Mouse (Mus musculus): ENCODE results near the gene Rilp. TPM values are rescaled to one million over a fixed set of nuclear protein-coding genes. Genes with fewer than 3 reads are reported as not detected.

Rilp gene
- total and polyA plus RNA-seq, 3 experiments, result 0.19 to 0.65 TPM; not detected in 1

DNA sequence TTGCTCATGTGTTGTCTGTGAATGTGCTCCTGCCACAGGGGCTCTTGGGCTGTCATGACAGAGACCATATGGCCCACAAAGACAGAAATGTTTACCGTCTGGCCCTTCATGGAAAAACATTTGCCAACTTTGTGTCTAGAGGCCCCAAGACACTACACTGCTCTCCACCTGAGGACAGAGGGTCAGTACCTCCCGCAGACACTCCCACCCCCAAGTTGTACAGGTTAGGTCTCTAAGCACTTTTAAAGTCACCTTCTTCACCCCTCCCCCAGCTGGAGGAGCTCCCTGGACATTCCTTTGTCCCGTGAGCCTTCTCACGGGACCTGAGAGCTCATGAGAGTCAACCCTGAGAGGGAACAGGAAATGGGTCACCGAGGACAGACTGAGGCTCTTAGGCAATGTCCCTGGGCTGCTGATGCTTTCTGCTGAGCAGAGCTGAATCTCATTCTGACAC lies 39.8 kb downstream of the Rilp start:
- no peak overlapping the region for H3K4me3 ChIP-seq (ENCODE audit: control insufficient read depth in 1 of 2, insufficient read depth in 1 of 2, low read depth in 2 of 2, low read length in 2 of 2)
- no peak for DNase-seq (ENCODE audit: low read depth, low spot score)
- TF ChIP-seq POLR2A (IDR thresholded peaks at IDR 0.05; ENCODE audit: control insufficient read depth in 1 of 2, insufficient read depth in 1 of 2, low read depth in 1 of 2, low read length in 2 of 2, poor library complexity in 1 of 2) (no peak), ELF1 (IDR thresholded peaks at IDR 0.05; ENCODE audit: low read depth, low read length) (no peak), E2F4 (IDR thresholded peaks at IDR 0.05; ENCODE audit: borderline replicate concordance, low read depth, low read length) (no peak), ZNF384 (IDR thresholded peaks at IDR 0.05; ENCODE audit: low read depth, low read length) (no peak), GATA1 (IDR thresholded peaks at IDR 0.05; ENCODE audit: low read depth, low read length) (no peak), MAX (IDR thresholded peaks at IDR 0.05; ENCODE audit: low read length) (no peak), CTCF (IDR thresholded peaks at IDR 0.05 in 2 of 3, conservative IDR thresholded peaks at IDR 0.05 in 1 of 3; ENCODE audit: control insufficient read depth in 1 of 3, insufficient read depth in 1 of 3, low read depth in 2 of 3, low read length in 3 of 3, poor library complexity in 1 of 3, severe bottlenecking in 1 of 3) (no peak), RAD21 (IDR thresholded peaks at IDR 0.05; ENCODE audit: low read depth, low read length) (no peak), RCOR1 (IDR thresholded peaks at IDR 0.05; ENCODE audit: low read depth, low read length) (no peak), USF2 (IDR thresholded peaks at IDR 0.05; ENCODE audit: borderline replicate concordance in 1 of 2, insufficient read depth in 1 of 2, low read depth in 1 of 2, low read length in 2 of 2) (no peak), POLR2AphosphoS5 (IDR thresholded peaks at IDR 0.05; ENCODE audit: borderline replicate concordance, low read depth, low read length) (no peak), GABPA (IDR thresholded peaks at IDR 0.05; ENCODE audit: low read depth, low read length) (no peak)
- no peak overlapping the region for H3K9ac ChIP-seq (ENCODE audit: control insufficient read depth, low read depth, low read length, poor library complexity, severe bottlenecking)
- no peaks in the 10 kb centered on the region for H3K79me2 ChIP-seq (ENCODE audit: control insufficient read depth, insufficient read depth, low read length, poor library complexity)
- H3K9me3 ChIP-seq (replicated peaks; ENCODE audit: insufficient read depth, low read length), result no peaks in the 10 kb centered on the region
- H3K4me1 ChIP-seq (ENCODE audit: control insufficient read depth in 1 of 2, insufficient read depth in 2 of 2, low read length in 2 of 2), result peaks cover 0 to 4% of the 10 kb centered on the region in 2 experiments; a peak in 2 of 4 replicates
- no peak overlapping the region for H3K27ac ChIP-seq (ENCODE audit: control insufficient read depth, low read depth, low read length)
- no peaks in the 10 kb centered on the region for H3K27me3 ChIP-seq (ENCODE audit: control insufficient read depth in 1 of 2, insufficient read depth in 2 of 2, low read length in 2 of 2)
- no peaks in the 10 kb centered on the region for H3K36me3 ChIP-seq (ENCODE audit: control insufficient read depth in 1 of 2, insufficient read depth in 2 of 2, low read length in 2 of 2)

GRCm38 (mm10) chr11:75550200-75550946 lies 40.5 kb downstream of the Rilp start:
- Histone ChIP-seq H3K27ac (ENCODE audit: control insufficient read depth, low read depth, low read length) (no peak overlapping the region), H3K4me1 (ENCODE audit: control insufficient read depth in 1 of 2, insufficient read depth in 2 of 2, low read length in 2 of 2) (no peaks in the 10 kb centered on the region), H3K36me3 (ENCODE audit: control insufficient read depth in 1 of 2, insufficient read depth in 2 of 2, low read length in 2 of 2) (no peaks in the 10 kb centered on the region), H3K79me2 (ENCODE audit: control insufficient read depth, insufficient read depth, low read length, poor library complexity) (no peaks in the 10 kb centered on the region), H3K9ac (ENCODE audit: control insufficient read depth, low read depth, low read length, poor library complexity, severe bottlenecking) (no peak overlapping the region), H3K9me3 (replicated peaks; ENCODE audit: insufficient read depth, low read length) (no peaks in the 10 kb centered on the region), H3K4me3 (ENCODE audit: control insufficient read depth in 1 of 2, insufficient read depth in 1 of 2, low read depth in 2 of 2, low read length in 2 of 2) (no peak overlapping the region), H3K27me3 (ENCODE audit: control insufficient read depth in 1 of 2, insufficient read depth in 2 of 2, low read length in 2 of 2) (no peaks in the 10 kb centered on the region)
- no peak for DNase-seq (ENCODE audit: low read depth, low spot score)
- no peak for TF ChIP-seq E2F4 (IDR thresholded peaks at IDR 0.05; ENCODE audit: borderline replicate concordance, low read depth, low read length)
- no peak for TF ChIP-seq MEF2A (IDR thresholded peaks at IDR 0.05; ENCODE audit: extremely low read depth, insufficient replicate concordance, low read depth, low read length, poor library complexity, severe bottlenecking)
- TF ChIP-seq CHD1 (IDR thresholded peaks at IDR 0.05; ENCODE audit: low read depth, low read length), result no peak
- no peak for TF ChIP-seq KAT2A (conservative IDR thresholded peaks at IDR 0.05; ENCODE audit: low read depth, low read length)
- no peak for TF ChIP-seq SMC3 (IDR thresholded peaks at IDR 0.05; ENCODE audit: low read depth, low read length)
- TF ChIP-seq NELFE (IDR thresholded peaks at IDR 0.05; ENCODE audit: low read depth, low read length), result no peak
- TF ChIP-seq RCOR1 (IDR thresholded peaks at IDR 0.05; ENCODE audit: low read depth, low read length), result no peak
- TF ChIP-seq MAZ (IDR thresholded peaks at IDR 0.05; ENCODE audit: low read depth, low read length), result no peak
- no peak for TF ChIP-seq GATA1 (IDR thresholded peaks at IDR 0.05; ENCODE audit: low read depth, low read length)
- TF ChIP-seq ZC3H11A (IDR thresholded peaks at IDR 0.05; ENCODE audit: low read depth, low read length), result no peak
- TF ChIP-seq USF2 (IDR thresholded peaks at IDR 0.05; ENCODE audit: borderline replicate concordance in 1 of 2, insufficient read depth in 1 of 2, low read depth in 1 of 2, low read length in 2 of 2), result no peak
- TF ChIP-seq TAL1 (IDR thresholded peaks at IDR 0.05; ENCODE audit: low read length), result no peak
- TF ChIP-seq JUND (IDR thresholded peaks at IDR 0.05; ENCODE audit: low read depth, low read length), result no peak
- TF ChIP-seq USF1 (IDR thresholded peaks at IDR 0.05; ENCODE audit: low read depth, low read length), result no peak
- no peak for TF ChIP-seq MYB (IDR thresholded peaks at IDR 0.05; ENCODE audit: low read depth, low read length)
- no peak for TF ChIP-seq ZKSCAN1 (IDR thresholded peaks at IDR 0.05; ENCODE audit: low read depth, low read length)
- no peak for TF ChIP-seq TCF12 (IDR thresholded peaks at IDR 0.05; ENCODE audit: low read depth, low read length)
- TF ChIP-seq ELF1 (IDR thresholded peaks at IDR 0.05; ENCODE audit: low read depth, low read length), result no peak
- TF ChIP-seq SIN3A (IDR thresholded peaks at IDR 0.05; ENCODE audit: low read length), result no peak

All from MEL (cell line).